Comparison of ENCODE assay signal across 17 mouse cellular contexts in genomic region chr17:56453689-56454088, GRCm38 (mm10). TPM values are rescaled to one million over a fixed set of nuclear protein-coding genes. Genes with fewer than 3 reads are reported as not detected.
A peak's percentile ranks its signal among the peaks of the same experiment; 100 is the strongest.
DNase-seq lines count a peak whose midpoint lies in the region; ATAC-seq and TF ChIP-seq lines count a peak whose summit lies in the region.
"Had no signal": no experiment of that assay in that cellular context is flagged by ENCODE, and none has a peak within 500 bp of the region (broad histone marks: within the 10 kb centered on the region; RNA-seq: fewer than 3 reads in every experiment).

No protein-coding gene starts in this region.

- no peaks in the 10 kb centered on the region for H3K9me3 ChIP-seq in heart, postnatal 0 days (replicated peaks; ENCODE audit: control insufficient read depth, low read length)
- H3K9me3 ChIP-seq in heart, embryonic 11.5 days (replicated peaks; ENCODE audit: control insufficient read depth, low read length) = no peaks in the 10 kb centered on the region
- no peaks in the 10 kb centered on the region for H3K9me3 ChIP-seq in midbrain, embryonic 15.5 days
- H3K9me3 ChIP-seq: embryonic facial prominence, embryonic 10.5 days had no signal

- no peak overlapping the region for H3K4me2 ChIP-seq in heart, postnatal 0 days (ENCODE audit: low read depth, low read length)
- no peak overlapping the region for H3K4me2 ChIP-seq in heart, embryonic 11.5 days
- H3K4me2 ChIP-seq in midbrain, embryonic 15.5 days = no peak overlapping the region
- H3K4me2 ChIP-seq: liver, embryonic 11.5 days had no signal

- TF ChIP-seq CTCF in heart, postnatal 0 days (IDR thresholded peaks at IDR 0.05; ENCODE audit: low read depth) = no peak

- no peak for DNase-seq in cerebellum, postnatal 4 days (ENCODE audit: low spot score in 2 of 2)
- no peak for DNase-seq in heart, postnatal 0 days (ENCODE audit: low spot score)
- DNase-seq in cerebellum, adult 9-11 months = peak; percentile 76
- DNase-seq in spleen, adult 12 weeks (ENCODE audit: low spot score) = no peak
- DNase-seq in kidney, adult 18-20 months = no peak
- DNase-seq: kidney, adult 8-10 months; spleen, adult 18-20 months had no signal

- TF ChIP-seq EP300 in heart, postnatal 0 days (IDR thresholded peaks at IDR 0.05; ENCODE audit: low read depth) = no peak

- H3K27ac ChIP-seq in heart, postnatal 0 days (ENCODE audit: low read depth) = peak overlapping the region; percentile 51; the same call in 1 of the 2 replicates
- H3K27ac ChIP-seq in heart, embryonic 11.5 days (ENCODE audit: low read depth, low read length) = no peak overlapping the region
- H3K27ac ChIP-seq in midbrain, embryonic 15.5 days = 0 out of 2 replicates have a peak overlapping the region, but pooled peaks have one; percentile 4
- H3K27ac ChIP-seq: embryonic facial prominence, embryonic 10.5 days had no signal

- no peak overlapping the region for H3K4me3 ChIP-seq in heart, postnatal 0 days (ENCODE audit: low read depth, low read length)
- H3K4me3 ChIP-seq in heart, embryonic 11.5 days (ENCODE audit: low read depth, low read length) = no peak overlapping the region
- no peak overlapping the region for H3K4me3 ChIP-seq in midbrain, embryonic 15.5 days
- H3K4me3 ChIP-seq: embryonic facial prominence, embryonic 10.5 days had no signal

- H3K27me3 ChIP-seq in heart, postnatal 0 days (ENCODE audit: control insufficient read depth, insufficient read depth, low read length) = no peaks in the 10 kb centered on the region
- H3K27me3 ChIP-seq in heart, embryonic 11.5 days (ENCODE audit: control insufficient read depth, insufficient read depth, low read length) = no peaks in the 10 kb centered on the region
- H3K27me3 ChIP-seq in midbrain, embryonic 15.5 days (replicated peaks) = no peaks in the 10 kb centered on the region

- peaks cover 8% of the 10 kb centered on the region; the same call in 1 of the 2 replicates for H3K4me1 ChIP-seq in heart, postnatal 0 days (ENCODE audit: control insufficient read depth, insufficient read depth)
- no peaks in the 10 kb centered on the region for H3K4me1 ChIP-seq in heart, embryonic 11.5 days (ENCODE audit: control insufficient read depth, insufficient read depth, low read length)
- peaks cover 7% of the 10 kb centered on the region for H3K4me1 ChIP-seq in midbrain, embryonic 15.5 days

- no peak overlapping the region for H3K9ac ChIP-seq in heart, postnatal 0 days (replicated peaks; ENCODE audit: low read depth, low read length)
- no peak overlapping the region for H3K9ac ChIP-seq in heart, embryonic 11.5 days (ENCODE audit: low read depth, low read length)
- H3K9ac ChIP-seq in midbrain, embryonic 15.5 days = 0 out of 2 replicates have a peak overlapping the region, but pooled peaks have one; percentile 20

- peak; percentile 68; the same call in 1 of the 2 replicates for ATAC-seq in cerebellum, adult (ENCODE audit: insufficient number of reproducible peaks, low FRiP score, low TSS enrichment)
- ATAC-seq in heart, postnatal 0 days (ENCODE audit: insufficient read depth, low read depth) = no peak
- no peak for ATAC-seq in heart, embryonic 11.5 days (replicated peaks; ENCODE audit: insufficient number of reproducible peaks, low FRiP score, low TSS enrichment)
- no peak for ATAC-seq in midbrain, embryonic 15.5 days (replicated peaks)

- H3K36me3 ChIP-seq in heart, postnatal 0 days (replicated peaks; ENCODE audit: control insufficient read depth, insufficient read depth, low read length) = peaks cover 67% of the 10 kb centered on the region
- peaks cover 40% of the 10 kb centered on the region for H3K36me3 ChIP-seq in heart, embryonic 11.5 days (ENCODE audit: control insufficient read depth, insufficient read depth, low read length)
- H3K36me3 ChIP-seq in midbrain, embryonic 15.5 days (replicated peaks) = peaks cover 59% of the 10 kb centered on the region

- WGBS in heart, postnatal 0 days = 82% methylated on average over 4 of the region's 4 CpGs
- 84% methylated on average over 4 of the region's 4 CpGs for WGBS in heart, embryonic 11.5 days (ENCODE audit: insufficient replicate concordance)
- WGBS in midbrain, embryonic 15.5 days = 47% methylated on average over 4 of the region's 4 CpGs

RNA-seq across cellular contexts. Expression of gene Ptprs, which starts 22.6 kb away (rescaled TPM):
- total RNA-seq in heart, postnatal 0 days (2014; rRNA removed; ENCODE audit: low replicate concordance) = 136 and 138 TPM in 2 replicates
- polyA plus RNA-seq in heart, postnatal 0 days (2015; fragmentation: Nextera tagmentation; extraction: Ambion mirVana) = 15.7 and 15.9 TPM in 2 replicates
- polyA plus RNA-seq in heart, embryonic 11.5 days (2014; fragmentation: Nextera tagmentation; extraction: Ambion mirVana) = 53.0 and 58.1 TPM in 2 replicates
- 339 and 349 TPM in 2 replicates for polyA plus RNA-seq in midbrain, embryonic 15.5 days (2015; fragmentation: Nextera tagmentation; extraction: Ambion mirVana)

RNA-seq across cellular contexts. Expression of gene Znrf4, which starts 58.5 kb away (rescaled TPM):
- total RNA-seq in heart, postnatal 0 days (2014; rRNA removed; ENCODE audit: low replicate concordance) = not detected in 2 replicates
- not detected in 2 replicates for polyA plus RNA-seq in heart, postnatal 0 days (2015; fragmentation: Nextera tagmentation; extraction: Ambion mirVana)
- polyA plus RNA-seq in heart, embryonic 11.5 days (2014; fragmentation: Nextera tagmentation; extraction: Ambion mirVana) = not detected in 2 replicates
- not detected in 2 replicates for polyA plus RNA-seq in midbrain, embryonic 15.5 days (2015; fragmentation: Nextera tagmentation; extraction: Ambion mirVana)
- total RNA-seq: adrenal gland, adult 2 months; gastrocnemius, postnatal 4 days; hematopoietic stem cell, adult 5-6 weeks; left cerebral cortex, postnatal 25 days had no signal
- polyA plus RNA-seq: adrenal gland, adult 2 months; embryonic facial prominence, embryonic 10.5 days; liver, embryonic 11.5 days; lung, embryonic 16.5 days had no signal
